Mouse (Mus musculus) liver, postnatal 0 days (tissue): ENCODE measurements around the gene Folr2. TPM values are rescaled to one million over a fixed set of nuclear protein-coding genes. Genes with fewer than 3 reads are reported as not detected.

Experiments used
- ATAC-seq: fragments of 200-750 bp; cut with Nextera tagmentation; 2 replicates; pipeline ENCODE4 v1.8.0; 2017; ENCODE audit warnings: mild to moderate bottlenecking, moderate library complexity
- DNase-seq: peaks from one replicate; pipeline ENCODE4 v3.0.0-alpha.2; 2016
- H3K27ac ChIP-seq: fragments of 300-500 bp; sonication (generic); 2 replicates; pipeline ENCODE4 v1.5.1; 2014; ENCODE audit warnings: antibody characterized with exemption, moderate library complexity, mild to moderate bottlenecking, low read depth
- H3K27me3 ChIP-seq: fragments of 300-500 bp; sonication (generic); 2 replicates; pipeline ENCODE4 v1.6.1; 2014; ENCODE audit warnings: low read length, control low read depth, mixed read lengths; ENCODE audit not compliant: insufficient read depth
- H3K36me3 ChIP-seq: fragments of 300-500 bp; sonication (generic); replicated peaks from 2 replicates; pipeline ENCODE4 v1.6.1; 2014; ENCODE audit warnings: mild to moderate bottlenecking, control low read depth, low read length, moderate library complexity, mixed read lengths; ENCODE audit not compliant: insufficient read depth
- H3K4me1 ChIP-seq: fragments of 300-500 bp; sonication (generic); 2 replicates; pipeline ENCODE4 v1.6.1; 2014; ENCODE audit warnings: antibody characterized with exemption, mild to moderate bottlenecking, control low read depth; ENCODE audit not compliant: insufficient read depth
- H3K4me2 ChIP-seq: fragments of 300-500 bp; sonication (generic); 2 replicates; pipeline ENCODE4 v1.6.1; 2014; ENCODE audit warnings: low read depth, mild to moderate bottlenecking, low read length, moderate library complexity, mixed read lengths
- H3K4me3 ChIP-seq: fragments of 300-500 bp; sonication (generic); 2 replicates; pipeline ENCODE4 v1.5.1; 2014; ENCODE audit warnings: low read depth, low read length
- H3K9ac ChIP-seq: fragments of 300-500 bp; sonication (generic); replicated peaks from 2 replicates; pipeline ENCODE4 v1.6.1; 2014; ENCODE audit warnings: mild to moderate bottlenecking, moderate library complexity
- H3K9me3 ChIP-seq: fragments of 300-500 bp; sonication (generic); 2 replicates; pipeline ENCODE4 v1.6.1; 2016; ENCODE audit warnings: mild to moderate bottlenecking, control low read depth, low read length, mixed read lengths
- CTCF ChIP-seq: sonication (generic); IDR thresholded peaks from 2 replicates; pipeline ENCODE4 v1.5.1; 2016; ENCODE audit warnings: antibody characterized with exemption, low read depth
- EP300 ChIP-seq: IDR thresholded peaks from 2 replicates; pipeline ENCODE4 v1.6.1; 2016; ENCODE audit warnings: antibody characterized with exemption, low read depth, mild to moderate bottlenecking
- WGBS: fragments of 180-500 bp; shearing (Covaris S2); extraction: QIAGEN DNeasy Blood & Tissue Kit; methylation state at CpG from one replicate; pipeline ENCODE4 v1.1.7; 2014; ENCODE audit not compliant: insufficient replicate concordance; 5-methylcytosine and 5-hydroxymethylcytosine counted together
- polyA plus RNA-seq: library from polyadenylated mRNA; unstranded; fragments of >200 nt; fragmentation: Nextera tagmentation; extraction: Ambion mirVana; gene quantifications from 2 replicates; pipeline ENCODE4 v1.2.1, GENCODE M21; 2015

Folr2 gene
- polyA plus RNA-seq, result 8.2 and 9.0 TPM in 2 replicates

DNA sequence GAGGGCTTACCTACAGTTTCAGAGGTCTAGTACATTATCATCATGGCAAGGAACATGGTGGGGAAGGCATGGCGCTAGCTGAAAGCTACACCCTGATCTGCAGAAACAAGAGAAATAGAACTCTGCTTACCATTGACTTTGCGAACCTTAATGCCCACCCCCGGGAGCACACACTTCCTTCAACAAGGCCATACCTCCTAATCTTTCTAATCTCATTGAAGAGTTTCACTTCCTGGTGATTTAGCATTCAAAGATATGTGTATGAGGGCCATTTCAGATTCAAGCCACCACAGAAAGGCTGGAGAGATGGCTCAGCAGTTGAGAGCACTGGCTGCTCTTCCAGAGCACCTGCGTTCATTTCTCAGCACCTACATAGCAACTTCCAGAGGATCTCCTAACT, at the start of gene Folr2:
Folr2 (minus strand) TSS at position 101 of the 400 bp plus-strand sequence.
- no peak for TF ChIP-seq EP300
- no peak for TF ChIP-seq CTCF
- Histone ChIP-seq H3K4me1 (0 out of 2 replicates have a peak, but pooled peaks cover 2% of the 10 kb centered on the region), H3K9me3 (no peaks in the 10 kb centered on the region), H3K27ac (no peak within 1 kb of the TSS), H3K4me3 (no peak within 1 kb of the TSS), H3K9ac (no peak within 1 kb of the TSS), H3K27me3 (no peaks in the 10 kb centered on the region), H3K4me2 (no peak within 1 kb of the TSS), H3K36me3 (no peaks in the 10 kb centered on the region)
- DNase-seq (no peak), ATAC-seq (no peak)
- WGBS, result 73% methylated on average over 4 of the region's 4 CpGs

DNA sequence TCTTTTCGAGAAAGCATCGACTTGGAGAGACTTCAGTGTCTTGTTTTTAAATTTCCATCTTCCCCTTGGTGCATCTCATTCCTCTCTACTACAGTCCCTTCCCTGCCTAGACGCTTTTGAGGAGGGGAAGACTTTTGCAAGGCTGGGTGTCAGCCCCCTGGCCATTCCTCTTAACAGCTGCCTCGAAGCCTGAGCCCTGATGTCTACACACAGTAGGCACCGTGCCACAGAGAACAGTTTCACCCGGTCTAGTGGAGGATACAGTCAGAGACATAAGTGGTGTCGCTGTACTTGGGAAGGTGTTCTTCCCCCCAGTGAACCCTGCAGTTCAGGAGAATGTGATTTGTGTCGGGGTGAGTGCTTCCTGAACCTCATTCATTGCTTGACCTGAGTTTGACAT, 49.7 kb upstream of the Folr2 start:
- TF ChIP-seq CTCF (no peak), EP300 (no peak)
- peak overlapping the region; percentile 98 for H3K27ac ChIP-seq
- peaks cover 10% of the 10 kb centered on the region for H3K36me3 ChIP-seq
- peaks cover 33% of the 10 kb centered on the region for H3K4me1 ChIP-seq
- no peaks in the 10 kb centered on the region for H3K9me3 ChIP-seq
- H3K4me2 ChIP-seq, result peak overlapping the region; percentile 77
- DNase-seq (no peak), ATAC-seq (no peak)
- peak overlapping the region; percentile 79 for H3K4me3 ChIP-seq
- H3K9ac ChIP-seq, result peak overlapping the region; percentile 86
- 20% methylated on average over 8 of the region's 8 CpGs for WGBS
- no peaks in the 10 kb centered on the region for H3K27me3 ChIP-seq

DNA sequence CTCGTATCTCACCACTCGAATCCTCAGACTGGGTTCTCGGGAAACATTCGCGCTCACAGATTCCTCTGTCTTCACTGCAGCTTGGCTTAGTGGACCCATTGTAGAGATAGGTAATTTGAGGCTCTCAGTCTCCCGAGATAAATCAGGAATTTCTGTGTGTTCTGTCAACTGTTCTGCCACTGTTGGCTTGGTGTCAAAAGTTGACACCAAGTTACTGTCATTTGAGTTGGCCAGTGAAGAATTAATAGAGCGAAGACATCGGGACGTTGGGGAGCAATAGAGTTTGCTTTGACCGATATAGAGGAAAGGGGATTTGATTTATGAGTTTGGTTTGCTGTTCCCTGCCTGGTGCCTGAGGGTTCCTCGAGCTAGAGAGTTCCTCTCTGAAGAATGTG, 49.3 kb upstream of the Folr2 start, which contains the start of gene Tomt:
Tomt (minus strand) TSS at position 73 of the 395 bp plus-strand sequence.
- H3K4me3 ChIP-seq, result peak within 1 kb of the TSS; percentile 79
- H3K36me3 ChIP-seq, result peaks cover 10% of the 10 kb centered on the region
- no peaks in the 10 kb centered on the region for H3K9me3 ChIP-seq
- H3K27ac ChIP-seq, result peak within 1 kb of the TSS; percentile 98
- H3K27me3 ChIP-seq, result no peaks in the 10 kb centered on the region
- peak within 1 kb of the TSS; percentile 77 for H3K4me2 ChIP-seq
- H3K4me1 ChIP-seq, result peaks cover 33% of the 10 kb centered on the region
- TF ChIP-seq CTCF (no peak), EP300 (no peak)
- H3K9ac ChIP-seq, result peak within 1 kb of the TSS; percentile 86
- DNase-seq (no peak), ATAC-seq (no peak)
- 4% methylated on average over 11 of the region's 11 CpGs for WGBS

DNA sequence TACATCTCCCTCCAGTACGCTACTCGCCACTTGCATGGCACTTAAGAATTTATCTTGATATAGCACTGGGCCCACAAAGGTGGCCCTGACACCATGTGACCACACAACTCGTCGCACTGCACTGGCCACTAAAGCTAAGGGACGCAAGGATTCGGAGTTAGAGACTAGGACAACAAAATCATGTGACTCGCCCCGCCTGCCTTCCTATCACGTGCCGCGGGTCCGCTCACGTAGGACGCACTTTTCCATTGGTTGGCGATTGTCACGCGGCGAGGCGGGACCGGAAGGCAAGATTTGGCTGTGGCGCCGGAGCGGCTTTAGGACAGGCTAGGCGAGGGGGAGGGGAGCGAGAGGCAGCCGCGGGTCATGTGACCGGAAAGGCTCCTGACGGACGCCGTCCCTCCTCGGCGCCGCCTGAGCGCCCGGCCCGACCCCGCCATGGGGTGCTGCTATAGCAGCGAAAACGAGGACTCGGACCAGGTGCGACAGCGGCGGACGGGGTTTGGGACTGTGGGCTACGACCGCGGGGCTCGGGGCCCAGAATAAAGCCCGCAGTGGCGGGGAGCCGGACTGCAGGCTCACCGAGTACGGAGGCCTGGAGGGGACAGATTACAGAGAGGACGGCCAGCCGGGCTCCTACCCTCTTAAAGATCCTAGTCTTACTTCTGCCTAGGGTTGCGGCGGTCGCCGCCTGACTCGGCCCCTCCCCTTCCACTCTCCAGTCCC, 48.7 kb upstream of the Folr2 start, which contains the start of gene Lamtor1:
Lamtor1 (plus strand) TSS at position 344 of the 726 bp plus-strand sequence.
- Histone ChIP-seq H3K27ac (peak within 1 kb of the TSS; percentile 98), H3K36me3 (peaks cover 10% of the 10 kb centered on the region), H3K27me3 (no peaks in the 10 kb centered on the region), H3K4me2 (peak within 1 kb of the TSS; percentile 77), H3K4me3 (peak within 1 kb of the TSS; percentile 79), H3K9me3 (no peaks in the 10 kb centered on the region), H3K4me1 (peaks cover 33% of the 10 kb centered on the region), H3K9ac (peak within 1 kb of the TSS; percentile 86)
- peak; percentile 98 for ATAC-seq
- under 1% methylated on average over 57 of the region's 61 CpGs for WGBS
- TF ChIP-seq CTCF (no peak), EP300 (peak; percentile 59; the same call in 1 of the 2 replicates)
- DNase-seq, result peak; percentile 99

DNA sequence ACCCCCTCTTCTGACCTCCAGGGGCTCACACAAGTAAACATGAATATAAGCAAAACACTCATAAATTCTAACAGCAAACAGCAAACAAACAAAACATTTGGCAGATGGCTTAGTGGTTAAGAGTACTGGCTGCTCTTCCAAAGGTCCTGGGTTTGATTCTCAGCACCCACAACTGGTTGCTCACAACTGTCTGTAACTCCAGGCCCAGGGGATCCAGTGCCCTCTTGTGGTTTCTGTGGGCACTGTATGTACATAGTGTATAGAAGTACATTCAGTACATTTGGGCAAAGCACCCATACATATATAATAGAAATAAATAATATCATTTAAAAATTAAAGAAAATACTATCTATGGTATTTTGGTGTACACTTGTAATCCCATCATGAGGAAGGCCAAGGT, 45.9 kb upstream of the Folr2 start:
- H3K9me3 ChIP-seq, result no peaks in the 10 kb centered on the region
- DNase-seq (no peak), ATAC-seq (no peak)
- no peak overlapping the region for H3K4me3 ChIP-seq
- H3K27ac ChIP-seq, result no peak overlapping the region
- H3K4me1 ChIP-seq, result peaks cover 26% of the 10 kb centered on the region
- H3K27me3 ChIP-seq, result no peaks in the 10 kb centered on the region
- no peak overlapping the region for H3K9ac ChIP-seq
- H3K36me3 ChIP-seq, result no peaks in the 10 kb centered on the region
- no peak overlapping the region for H3K4me2 ChIP-seq
- TF ChIP-seq EP300, result no peak
- TF ChIP-seq CTCF, result peak; percentile 33; the same call in 1 of the 2 replicates

DNA sequence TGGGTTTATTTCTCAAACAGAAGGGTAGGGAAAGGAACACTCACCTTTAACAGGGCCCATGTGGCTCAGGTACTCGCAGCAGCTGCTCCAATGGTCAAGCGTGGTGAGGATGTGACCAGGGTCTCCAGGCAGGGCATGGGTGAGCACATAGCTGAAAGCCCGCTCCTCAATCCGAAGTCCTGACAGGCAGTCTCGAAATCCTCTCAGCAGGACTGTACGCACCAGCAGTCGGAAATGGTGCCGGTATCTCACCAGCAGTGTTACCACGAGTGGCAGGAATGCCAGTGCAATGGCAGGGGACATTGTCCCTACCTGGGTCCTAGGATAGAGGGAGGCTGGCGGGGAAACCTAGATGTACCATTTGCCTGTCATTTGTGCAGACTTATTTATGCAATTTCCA, 45.0 kb upstream of the Folr2 start:
- no peak overlapping the region for H3K4me3 ChIP-seq
- no peaks in the 10 kb centered on the region for H3K27me3 ChIP-seq
- WGBS, result 84% methylated on average over 10 of the region's 10 CpGs
- no peak overlapping the region for H3K27ac ChIP-seq
- H3K9me3 ChIP-seq, result no peaks in the 10 kb centered on the region
- no peak for ATAC-seq
- H3K4me1 ChIP-seq, result peaks cover 22% of the 10 kb centered on the region
- no peaks in the 10 kb centered on the region for H3K36me3 ChIP-seq
- H3K4me2 ChIP-seq, result no peak overlapping the region
- TF ChIP-seq CTCF, result no peak
- TF ChIP-seq EP300, result no peak
- DNase-seq, result no peak
- H3K9ac ChIP-seq, result no peak overlapping the region
